Mouse (Mus musculus) embryonic fibroblast, embryonic 13.5 days (primary cell): Measurements from ENCODE around the gene Ugt1a7c.
"Not testable (repeated sequence)": the region's sequence is repeated elsewhere in the genome, so short reads cannot be mapped to it uniquely, and the experiment has no call there.

ENCODE experiments used
- CTCF ChIP-seq: IDR thresholded peaks from 2 replicates; pipeline ENCODE4 v1.5.1; 2011; ENCODE audit warnings: mild to moderate bottlenecking, control low read depth, low read length, moderate library complexity, borderline replicate concordance; ENCODE audit not compliant: insufficient read depth
- POLR2A ChIP-seq: IDR thresholded peaks from 2 replicates; pipeline ENCODE4 v1.6.1; 2011; ENCODE audit warnings: low read depth, mild to moderate bottlenecking, control low read depth, low read length, moderate library complexity

GRCm38 (mm10) chr1:88140492-88140891, 45.6 kb downstream of the Ugt1a7c start:
- TF ChIP-seq CTCF, POLR2A: not testable (repeated sequence)
